Mouse (Mus musculus): ENCODE data around the gene Magi1. TPM values are rescaled to one million over a fixed set of nuclear protein-coding genes. Genes with fewer than 3 reads are reported as not detected.

Gene Magi1
- polyA plus RNA-seq, 1 experiment = not detected

DNA sequence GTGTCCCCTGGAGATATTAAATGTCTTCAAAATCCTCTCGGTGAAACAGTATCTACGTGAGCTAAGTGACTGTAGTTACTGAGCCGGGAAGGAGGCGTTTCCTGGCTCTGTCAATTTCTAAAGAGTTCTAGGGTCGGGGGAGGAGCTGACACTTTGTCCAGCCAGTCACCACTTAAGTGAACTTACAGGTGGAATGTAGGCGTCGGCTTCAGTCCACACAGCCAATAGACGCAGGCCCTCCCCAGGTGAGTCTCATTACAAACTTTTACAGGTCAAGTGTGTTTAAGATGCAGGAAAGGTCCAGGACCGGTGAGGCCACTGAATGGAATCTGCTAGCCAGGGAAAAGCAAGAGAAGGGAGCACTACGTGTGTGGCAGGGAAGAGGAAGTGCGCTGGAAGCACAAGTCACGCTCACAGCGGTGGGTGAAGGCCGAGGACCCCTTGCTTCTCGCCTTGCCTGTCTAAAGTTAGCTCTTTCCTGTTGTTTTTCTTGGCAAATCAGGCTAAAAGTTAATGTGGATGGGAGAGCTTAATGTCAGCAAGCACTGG lies 556.0 kb downstream of the Magi1 start:
- no peaks in the 10 kb centered on the region for H3K4me1 ChIP-seq (ENCODE audit: control insufficient read depth, insufficient read depth, low read length)
- H3K4me3 ChIP-seq (ENCODE audit: insufficient read depth, low read length) = no peak overlapping the region
- H3K27ac ChIP-seq (ENCODE audit: insufficient read depth, low read depth, low read length) = no peak overlapping the region
- TF ChIP-seq CTCF (IDR thresholded peaks at IDR 0.05; ENCODE audit: low read depth, low read length) (no peak), POLR2A (IDR thresholded peaks at IDR 0.05; ENCODE audit: borderline replicate concordance, low read depth, low read length) (no peak)

DNA sequence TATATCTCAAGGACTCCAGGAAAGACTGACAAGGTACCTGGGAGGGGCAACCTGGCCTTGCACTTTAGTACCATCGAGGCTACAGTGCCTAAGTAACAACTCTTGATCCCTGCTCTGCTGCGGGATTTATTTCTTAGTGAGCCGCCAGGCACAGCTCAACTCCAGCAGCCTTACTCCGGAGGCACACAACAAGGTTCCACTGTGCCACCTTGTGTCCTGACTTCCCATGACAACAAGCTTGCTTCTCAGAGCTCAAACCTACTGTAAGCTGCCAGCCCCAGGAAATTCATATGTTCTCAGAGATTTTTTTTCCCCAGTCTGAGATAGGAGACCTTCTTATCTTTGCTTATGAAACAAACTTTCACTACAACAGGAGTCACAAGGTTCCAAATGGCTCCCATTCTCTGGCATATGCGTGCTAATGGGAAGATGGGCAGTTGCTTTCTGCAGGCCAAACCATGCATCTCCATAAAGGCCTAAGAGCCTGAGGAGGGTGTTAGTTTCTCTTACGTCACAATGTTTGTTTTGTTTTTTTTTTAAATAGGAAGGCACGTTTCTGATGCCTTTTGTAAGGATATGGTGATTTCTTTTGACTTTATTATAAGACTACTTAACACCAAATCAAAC lies 556.8 kb downstream of the Magi1 start:
- Histone ChIP-seq H3K4me3 (ENCODE audit: insufficient read depth, low read length) (no peak overlapping the region), H3K27ac (ENCODE audit: insufficient read depth, low read depth, low read length) (no peak overlapping the region), H3K4me1 (ENCODE audit: control insufficient read depth, insufficient read depth, low read length) (no peaks in the 10 kb centered on the region)
- TF ChIP-seq POLR2A (IDR thresholded peaks at IDR 0.05; ENCODE audit: borderline replicate concordance, low read depth, low read length) = no peak
- no peak for TF ChIP-seq CTCF (IDR thresholded peaks at IDR 0.05; ENCODE audit: low read depth, low read length)

DNA sequence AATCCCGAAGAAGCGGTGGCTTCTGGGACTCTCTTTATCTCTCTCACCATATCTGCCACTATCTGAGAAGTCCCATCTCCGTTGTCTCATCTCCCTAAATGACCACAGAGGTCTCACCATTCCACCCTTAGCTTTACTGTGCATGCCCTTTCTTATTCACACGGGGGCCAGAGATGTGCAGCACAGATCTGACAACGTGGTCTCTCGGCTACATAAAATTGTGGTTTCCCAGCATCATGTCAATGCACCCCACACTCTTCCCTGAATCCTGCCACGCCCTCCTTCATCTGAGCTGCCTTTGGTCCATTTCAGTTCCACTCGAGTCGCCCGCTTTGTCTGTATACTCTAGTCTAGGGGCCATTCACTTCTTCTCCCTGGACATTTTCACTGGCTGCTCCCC lies 557.6 kb downstream of the Magi1 start:
- no peak overlapping the region for H3K27ac ChIP-seq (ENCODE audit: insufficient read depth, low read depth, low read length)
- H3K4me1 ChIP-seq (ENCODE audit: control insufficient read depth, insufficient read depth, low read length) = no peaks in the 10 kb centered on the region
- H3K4me3 ChIP-seq (ENCODE audit: insufficient read depth, low read length) = no peak overlapping the region
- TF ChIP-seq CTCF (IDR thresholded peaks at IDR 0.05; ENCODE audit: low read depth, low read length) = no peak

DNA sequence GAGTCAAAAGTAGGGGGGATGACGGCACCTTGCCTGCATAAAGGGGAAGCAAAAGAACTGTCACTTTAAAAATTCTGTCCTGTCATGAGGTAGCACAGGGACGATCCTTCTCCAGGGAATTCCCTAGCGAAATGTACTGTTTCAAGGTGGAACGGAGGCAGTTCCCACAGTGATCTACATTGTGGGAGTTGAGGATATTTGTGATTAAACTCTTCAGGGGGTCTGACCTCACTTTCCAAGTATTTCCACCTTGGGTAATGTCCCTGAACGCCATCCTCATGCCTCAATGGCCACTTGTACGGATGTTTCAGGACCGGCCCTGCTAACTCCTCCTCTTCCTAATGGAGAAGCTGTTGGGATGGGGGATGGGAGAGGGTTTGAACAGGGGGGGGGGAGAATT lies 559.0 kb downstream of the Magi1 start:
- no peak overlapping the region for H3K4me3 ChIP-seq (ENCODE audit: insufficient read depth, low read length)

DNA sequence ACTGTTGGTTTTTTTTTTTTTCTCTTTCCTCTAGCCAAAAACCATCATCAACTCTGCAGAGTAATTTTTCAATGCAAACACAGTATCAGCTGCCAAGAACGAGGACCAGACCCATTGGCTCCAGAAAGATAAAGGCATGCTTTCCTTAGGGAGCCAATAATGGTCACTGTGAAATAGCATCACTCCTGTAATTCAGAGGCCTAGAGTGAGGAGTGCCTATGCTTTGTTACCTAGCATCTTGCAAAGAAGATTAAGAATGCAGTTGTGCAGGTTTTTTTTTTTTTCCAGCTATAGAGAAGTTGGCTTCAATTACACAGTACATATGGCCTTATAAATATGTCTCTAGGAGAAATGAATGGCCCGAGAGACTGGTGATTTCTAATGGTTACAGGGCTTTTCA lies 560.5 kb downstream of the Magi1 start:
- H3K4me3 ChIP-seq (ENCODE audit: insufficient read depth, low read length) = no peak overlapping the region
- no peaks in the 10 kb centered on the region for H3K4me1 ChIP-seq (ENCODE audit: control insufficient read depth, insufficient read depth, low read length)
- H3K27ac ChIP-seq (ENCODE audit: insufficient read depth, low read depth, low read length) = no peak overlapping the region
- TF ChIP-seq POLR2A (IDR thresholded peaks at IDR 0.05; ENCODE audit: borderline replicate concordance, low read depth, low read length) (no peak), CTCF (IDR thresholded peaks at IDR 0.05; ENCODE audit: low read depth, low read length) (no peak)

More for the DNA sequence above, 559.0 kb downstream of the Magi1 start:
- TF ChIP-seq CTCF (IDR thresholded peaks at IDR 0.05; ENCODE audit: low read depth, low read length) = no peak
- TF ChIP-seq POLR2A (IDR thresholded peaks at IDR 0.05; ENCODE audit: borderline replicate concordance, low read depth, low read length) = no peak
- no peak overlapping the region for H3K27ac ChIP-seq (ENCODE audit: insufficient read depth, low read depth, low read length)
- H3K4me1 ChIP-seq (ENCODE audit: control insufficient read depth, insufficient read depth, low read length) = no peaks in the 10 kb centered on the region

DNA sequence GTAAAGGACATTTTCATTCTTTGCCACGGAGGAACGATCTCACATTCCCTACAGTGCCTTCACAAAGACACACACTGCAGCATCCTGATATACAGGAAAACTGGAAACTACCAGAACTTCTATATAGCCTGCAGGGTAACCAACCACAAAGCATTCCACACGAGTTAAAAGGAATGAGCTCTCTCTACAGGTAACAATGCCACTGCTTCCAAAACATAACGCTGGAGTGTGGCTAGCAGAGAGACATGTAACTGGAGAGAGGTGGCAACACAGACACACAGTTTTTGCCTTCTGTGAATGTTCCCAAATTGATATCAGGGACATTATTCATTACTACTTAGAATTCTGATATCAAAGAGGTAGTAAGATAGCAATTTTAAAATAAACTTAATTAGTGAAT lies 564.2 kb downstream of the Magi1 start:
- TF ChIP-seq CTCF (IDR thresholded peaks at IDR 0.05; ENCODE audit: low read depth, low read length) (no peak), POLR2A (IDR thresholded peaks at IDR 0.05; ENCODE audit: borderline replicate concordance, low read depth, low read length) (no peak)
- Histone ChIP-seq H3K4me3 (ENCODE audit: insufficient read depth, low read length) (no peak overlapping the region), H3K4me1 (ENCODE audit: control insufficient read depth, insufficient read depth, low read length) (no peaks in the 10 kb centered on the region; the same call in 1 of the 2 replicates), H3K27ac (ENCODE audit: insufficient read depth, low read depth, low read length) (no peak overlapping the region)

DNA sequence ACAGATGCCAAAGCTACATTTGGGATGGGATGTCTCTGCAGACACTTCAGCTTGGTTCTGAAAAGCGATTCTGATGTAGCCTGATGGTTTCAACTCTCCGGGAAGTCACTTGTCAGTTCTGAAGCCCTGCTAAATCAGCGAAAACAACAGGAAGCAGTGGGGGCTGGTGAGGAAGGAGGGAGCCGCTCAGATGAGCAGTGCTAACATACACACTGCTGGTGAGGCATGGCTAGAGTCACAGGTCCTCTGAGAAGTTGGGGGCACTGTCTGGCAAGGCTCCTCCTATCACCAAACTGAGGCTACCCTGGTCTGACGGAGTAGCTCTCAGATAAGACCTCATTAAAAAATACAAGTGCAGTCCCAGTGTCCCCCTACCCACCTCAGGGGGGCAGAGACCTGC lies 565.3 kb downstream of the Magi1 start:
- no peak overlapping the region for H3K27ac ChIP-seq (ENCODE audit: insufficient read depth, low read depth, low read length)
- H3K4me1 ChIP-seq (ENCODE audit: control insufficient read depth, insufficient read depth, low read length) = no peaks in the 10 kb centered on the region; the same call in 1 of the 2 replicates
- no peak overlapping the region for H3K4me3 ChIP-seq (ENCODE audit: insufficient read depth, low read length)
- no peak for TF ChIP-seq POLR2A (IDR thresholded peaks at IDR 0.05; ENCODE audit: borderline replicate concordance, low read depth, low read length)
- no peak for TF ChIP-seq CTCF (IDR thresholded peaks at IDR 0.05; ENCODE audit: low read depth, low read length)

DNA sequence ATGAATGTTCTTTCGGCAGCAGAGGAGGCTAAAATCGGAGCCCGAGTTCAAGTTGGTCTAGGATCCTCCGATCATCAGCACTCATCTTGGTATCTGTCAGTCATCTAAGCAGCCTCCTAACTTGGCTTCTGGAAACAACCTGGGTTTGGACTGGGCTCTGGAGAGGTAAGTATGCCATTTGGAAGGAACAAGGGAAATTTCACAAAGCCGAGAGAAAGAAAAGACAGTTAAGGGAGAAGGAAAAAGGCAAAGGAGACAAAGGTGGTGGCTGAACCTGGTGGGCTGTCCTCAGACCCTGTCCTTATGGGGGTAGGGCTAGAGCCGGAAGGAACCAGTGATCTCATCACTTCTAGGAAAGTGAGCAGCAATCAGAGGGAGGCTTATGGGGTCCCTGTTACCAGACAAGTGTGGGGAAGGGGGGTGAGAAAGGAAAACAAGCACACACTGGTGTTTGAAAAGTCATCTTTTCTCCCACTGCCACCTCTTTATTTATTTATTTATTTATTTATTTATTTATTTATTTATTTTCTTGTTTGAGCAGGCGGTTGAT lies 565.8 kb downstream of the Magi1 start:
- no peak overlapping the region for H3K4me3 ChIP-seq (ENCODE audit: insufficient read depth, low read length)
- H3K4me1 ChIP-seq (ENCODE audit: control insufficient read depth, insufficient read depth, low read length) = no peaks in the 10 kb centered on the region; the same call in 1 of the 2 replicates
- TF ChIP-seq POLR2A (IDR thresholded peaks at IDR 0.05; ENCODE audit: borderline replicate concordance, low read depth, low read length) (no peak), CTCF (IDR thresholded peaks at IDR 0.05; ENCODE audit: low read depth, low read length) (no peak)

DNA sequence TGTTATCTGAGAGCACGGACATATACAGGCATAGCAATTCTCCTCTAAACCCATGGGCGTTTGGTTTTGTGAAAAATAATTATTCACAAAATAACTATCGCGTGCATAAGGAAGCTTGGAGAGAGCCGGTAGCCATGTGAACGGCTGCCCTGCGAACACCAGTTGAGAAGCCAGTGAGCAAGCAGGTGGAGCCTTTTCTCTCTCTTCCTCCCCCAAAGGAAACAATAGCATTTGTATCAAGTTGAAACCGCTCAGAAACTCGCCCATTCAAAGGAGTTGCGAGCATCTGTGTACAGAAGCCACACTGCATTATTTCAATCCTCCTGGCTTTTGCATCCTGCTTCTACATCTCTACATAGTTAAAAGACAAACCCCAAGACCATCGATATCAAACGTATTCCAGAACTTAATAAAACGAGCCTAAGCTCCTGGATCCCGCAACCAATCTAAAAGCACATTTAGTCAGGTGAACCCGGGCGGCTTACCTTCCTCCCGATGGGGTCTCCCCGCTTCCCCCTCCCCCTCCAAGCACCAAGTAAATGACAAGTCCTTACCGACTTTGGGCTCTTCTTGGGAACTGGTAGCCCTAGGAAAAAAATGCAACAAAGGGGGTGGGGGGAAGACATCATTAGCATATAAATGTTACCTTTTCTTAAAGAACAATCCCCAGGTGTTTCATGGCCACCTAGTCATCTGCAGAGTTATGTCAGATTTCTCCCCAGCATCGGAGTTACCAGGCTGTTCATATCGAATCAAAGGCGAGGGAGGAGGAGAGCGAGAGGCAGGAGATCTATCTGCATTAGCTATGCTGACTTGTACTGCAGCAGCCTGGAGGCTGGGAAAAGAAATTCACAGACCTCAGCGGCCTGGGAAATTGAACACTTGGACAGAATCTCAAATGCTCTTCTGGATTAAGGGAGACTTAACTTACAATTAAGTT lies 566.8 kb downstream of the Magi1 start:
- Histone ChIP-seq H3K4me1 (ENCODE audit: control insufficient read depth, insufficient read depth, low read length) (no peaks in the 10 kb centered on the region; the same call in 1 of the 2 replicates), H3K4me3 (ENCODE audit: insufficient read depth, low read length) (no peak overlapping the region), H3K27ac (ENCODE audit: insufficient read depth, low read depth, low read length) (no peak overlapping the region)
- no peak for TF ChIP-seq CTCF (IDR thresholded peaks at IDR 0.05; ENCODE audit: low read depth, low read length)
- TF ChIP-seq POLR2A (IDR thresholded peaks at IDR 0.05; ENCODE audit: borderline replicate concordance, low read depth, low read length) = no peak

More for the DNA sequence above, 565.8 kb downstream of the Magi1 start:
- H3K27ac ChIP-seq (ENCODE audit: insufficient read depth, low read depth, low read length) = no peak overlapping the region

All from bone marrow macrophage, adult 2 months (primary cell).